Mouse (Mus musculus) heart, adult 2 months (tissue): ENCODE results near the gene Acads. TPM values are rescaled to one million over a fixed set of nuclear protein-coding genes. Genes with fewer than 3 reads are reported as not detected.
A peak's percentile ranks its signal among the peaks of the same experiment; 100 is the strongest.

Experiments
- DNase-seq, 2 experiments: peaks; one replicate each; pipeline ENCODE4 v3.0.0; 2021
- H3K27ac ChIP-seq: fragments of 200-600 bp; 2 replicates; pipeline ENCODE4 v1.8.1; 2022
- H3K27me3 ChIP-seq: fragments of 200-500 bp; 2 replicates; pipeline ENCODE4 v1.6.1; 2012; ENCODE audit warnings: mild to moderate bottlenecking, low read length, inconsistent platforms, mixed read lengths; ENCODE audit not compliant: control insufficient read depth, insufficient read depth
- H3K36me3 ChIP-seq: fragments of 200-500 bp; 2 replicates; pipeline ENCODE4 v1.6.1; 2012; ENCODE audit warnings: low read length, inconsistent platforms; ENCODE audit not compliant: control insufficient read depth, insufficient read depth
- H3K4me1 ChIP-seq: fragments of 200-500 bp; 2 replicates; pipeline ENCODE4 v1.6.1; 2011; ENCODE audit warnings: low read length; ENCODE audit not compliant: control insufficient read depth, insufficient read depth
- H3K4me3 ChIP-seq: fragments of 200-600 bp; 2 replicates; pipeline ENCODE4 v1.8.1; 2022
- H3K79me2 ChIP-seq: fragments of 200-500 bp; replicated peaks from 2 replicates; pipeline ENCODE4 v1.6.1; 2012; ENCODE audit warnings: mild to moderate bottlenecking, inconsistent platforms, low read length, moderate library complexity, mixed read lengths; ENCODE audit not compliant: control insufficient read depth, insufficient read depth
- H3K9ac ChIP-seq: fragments of 200-500 bp; 2 replicates; pipeline ENCODE4 v1.6.1; 2012; ENCODE audit warnings: low read depth, mild to moderate bottlenecking, control low read depth, inconsistent platforms, low read length, mixed read lengths
- CTCF ChIP-seq: fragments of 200-600 bp; IDR thresholded peaks from 2 replicates; pipeline ENCODE4 v1.8.1; 2022; ENCODE audit warnings: antibody characterized with exemption, mild to moderate bottlenecking, moderate library complexity
- EP300 ChIP-seq: fragments of 200-500 bp; IDR thresholded peaks from 2 replicates; pipeline ENCODE4 v1.6.1; 2011; ENCODE audit warnings: low read depth, low read length, control low read depth; ENCODE audit not compliant: insufficient read depth
- POLR2A ChIP-seq: fragments of 200-500 bp; IDR thresholded peaks from 2 replicates; pipeline ENCODE4 v1.6.1; 2011; ENCODE audit warnings: mild to moderate bottlenecking, low read depth, low read length, control low read depth; ENCODE audit not compliant: insufficient read depth
- WGBS: fragments of 180-500 bp; shearing (Covaris S2); methylation state at CpG from one replicate; pipeline ENCODE4 v1.1.7; 2018; 5-methylcytosine and 5-hydroxymethylcytosine counted together
- intact Hi-C: fragments of 180-260 bp; cut with DNase I; formaldehyde crosslinking; loops from one replicate; pipeline ENCODE4 v1.15.1; 2025
- polyA plus RNA-seq: library from polyadenylated mRNA; depleted of rRNA; stranded (reverse); fragments of >200 nt; gene quantifications from 2 replicates; pipeline ENCODE4 v1.2.3, GENCODE M21; 2012
- total RNA-seq, 2 experiments: library from RNA; stranded (reverse); gene quantifications; 2 replicates each; pipeline ENCODE4 v1.2.3; 2021

Acads gene
- total and polyA plus RNA-seq, 3 experiments: 199 to 256 (median 228) TPM

- Histone ChIP-seq H3K27me3 (no peaks in the 10 kb centered on the region), H3K27ac (peak within 1 kb of the TSS; percentile 99), H3K79me2 (peaks cover 5% of the 10 kb centered on the region), H3K4me3 (peak within 1 kb of the TSS; percentile 88), H3K9ac (peak within 1 kb of the TSS; percentile 95), H3K36me3 (no peaks in the 10 kb centered on the region), H3K4me1 (peaks cover 18% of the 10 kb centered on the region)
- peak; percentile 88 for TF ChIP-seq POLR2A
- no peak for TF ChIP-seq CTCF
- peak; percentile 21; the same call in 1 of the 2 replicates for TF ChIP-seq EP300
- peak; percentile 99 for DNase-seq
- intact Hi-C loops: no loop called here
- under 1% methylated on average over 78 of the region's 78 CpGs for WGBS
These were observed 39.2 kb upstream of the Acads start, which contains the start of gene Mlec for GRCm38 (mm10) chr5:115158040-115158983. TSS of gene Mlec (minus strand) at chr5:115158179.

- Histone ChIP-seq H3K27ac (peak overlapping the region; percentile 99), H3K27me3 (no peaks in the 10 kb centered on the region), H3K9ac (peak overlapping the region; percentile 95), H3K36me3 (no peaks in the 10 kb centered on the region), H3K4me3 (peak overlapping the region; percentile 88), H3K79me2 (peaks cover 5% of the 10 kb centered on the region), H3K4me1 (peaks cover 23% of the 10 kb centered on the region)
- WGBS: 1% methylated on average over 26 of the region's 26 CpGs
- intact Hi-C loops: no loop called here
- TF ChIP-seq CTCF (no peak), POLR2A (no peak), EP300 (no peak)
- DNase-seq: no peak
These were observed 37.9 kb upstream of the Acads start for GRCm38 (mm10) chr5:115156933-115157589.

GRCm38 (mm10) chr5:115156401-115156800 is 37.3 kb upstream of the Acads start:
- Histone ChIP-seq H3K79me2 (peaks cover 5% of the 10 kb centered on the region), H3K27ac (peak overlapping the region; percentile 44), H3K4me1 (peaks cover 25% of the 10 kb centered on the region), H3K4me3 (peak overlapping the region; percentile 28), H3K9ac (0 out of 2 replicates have a peak overlapping the region, but pooled peaks have one; percentile 4), H3K27me3 (no peaks in the 10 kb centered on the region), H3K36me3 (no peaks in the 10 kb centered on the region)
- intact Hi-C loops: no loop called here
- WGBS: 34% methylated on average over 7 of the region's 7 CpGs
- DNase-seq: peak in 1 of 2 experiments; percentile 14
- TF ChIP-seq EP300 (no peak), POLR2A (no peak), CTCF (no peak)

GRCm38 (mm10) chr5:115155831-115156230 is 36.7 kb upstream of the Acads start:
- H3K9ac ChIP-seq: 0 out of 2 replicates have a peak overlapping the region, but pooled peaks have one; percentile 13
- peak; percentile 47 to 50 for DNase-seq
- intact Hi-C loops: no loop called here
- peaks cover 5% of the 10 kb centered on the region for H3K79me2 ChIP-seq
- no peaks in the 10 kb centered on the region for H3K36me3 ChIP-seq
- H3K27ac ChIP-seq: peak overlapping the region; percentile 44
- 20% methylated on average over 5 of the region's 5 CpGs for WGBS
- H3K27me3 ChIP-seq: no peaks in the 10 kb centered on the region
- peaks cover 25% of the 10 kb centered on the region for H3K4me1 ChIP-seq
- peak overlapping the region; percentile 28 for H3K4me3 ChIP-seq
- TF ChIP-seq EP300 (no peak), CTCF (no peak)

- 34% methylated on average over 13 of the region's 13 CpGs for WGBS
- no peak for TF ChIP-seq EP300
- no peak for TF ChIP-seq CTCF
- no peak for TF ChIP-seq POLR2A
- H3K79me2 ChIP-seq: peaks cover 5% of the 10 kb centered on the region
- peak overlapping the region; percentile 44 for H3K9ac ChIP-seq
- no peaks in the 10 kb centered on the region for H3K27me3 ChIP-seq
- H3K36me3 ChIP-seq: no peaks in the 10 kb centered on the region
- H3K4me3 ChIP-seq: peak overlapping the region; percentile 19; the same call in 1 of the 2 replicates
- peak overlapping the region; percentile 32 for H3K27ac ChIP-seq
- peaks cover 24% of the 10 kb centered on the region for H3K4me1 ChIP-seq
- intact Hi-C loops: no loop called here
- peak in 1 of 2 experiments; percentile 32 for DNase-seq
These were observed 36.0 kb upstream of the Acads start for GRCm38 (mm10) chr5:115155156-115155631.
